Mouse (Mus musculus) limb, embryonic 12.5 days (tissue): Measurements from ENCODE around the gene Foxj2. TPM values are rescaled to one million over a fixed set of nuclear protein-coding genes. Genes with fewer than 3 reads are reported as not detected.

Experiments used
- ATAC-seq: fragments of 200-750 bp; cut with Nextera tagmentation; 2 replicates; pipeline ENCODE4 v1.8.0; 2017; ENCODE audit warnings: low read depth, moderate TSS enrichment; ENCODE audit not compliant: insufficient number of reproducible peaks, insufficient read depth, low FRiP score, low TSS enrichment
- H3K27ac ChIP-seq: fragments of 300-500 bp; sonication (generic); 2 replicates; pipeline ENCODE4 v1.5.1; 2016; ENCODE audit warnings: mild to moderate bottlenecking, moderate library complexity
- H3K27me3 ChIP-seq: fragments of 300-500 bp; sonication (generic); 2 replicates; pipeline ENCODE4 v1.6.1; 2016; ENCODE audit warnings: mild to moderate bottlenecking, moderate library complexity
- H3K36me3 ChIP-seq: fragments of 300-500 bp; sonication (generic); 2 replicates; pipeline ENCODE4 v1.6.1; 2016; ENCODE audit warnings: mild to moderate bottlenecking, moderate library complexity
- H3K4me1 ChIP-seq: fragments of 300-500 bp; sonication (generic); replicated peaks from 2 replicates; pipeline ENCODE4 v1.6.1; 2016
- H3K4me2 ChIP-seq: fragments of 300-500 bp; sonication (generic); 2 replicates; pipeline ENCODE4 v1.6.1; 2016; ENCODE audit warnings: mild to moderate bottlenecking, moderate library complexity
- H3K4me3 ChIP-seq: fragments of 300-500 bp; sonication (generic); replicated peaks from 2 replicates; pipeline ENCODE4 v1.5.1; 2016; ENCODE audit warnings: mild to moderate bottlenecking
- H3K9ac ChIP-seq: fragments of 300-500 bp; sonication (generic); replicated peaks from 2 replicates; pipeline ENCODE4 v1.6.1; 2016; ENCODE audit warnings: mild to moderate bottlenecking, moderate library complexity
- H3K9me3 ChIP-seq: fragments of 300-500 bp; sonication (generic); 2 replicates; pipeline ENCODE4 v1.6.1; 2016; ENCODE audit warnings: mild to moderate bottlenecking, moderate library complexity
- WGBS: fragments of 180-500 bp; shearing (Covaris S2); methylation state at CpG from one replicate; pipeline ENCODE4 v1.1.7; 2016; 5-methylcytosine and 5-hydroxymethylcytosine counted together
- polyA plus RNA-seq: library from polyadenylated mRNA; unstranded; fragments of >200 nt; fragmentation: Nextera tagmentation; extraction: Ambion mirVana; gene quantifications from 2 replicates; pipeline ENCODE4 v1.2.1, GENCODE M21; 2016

The Foxj2 gene
- polyA plus RNA-seq, 1 experiment from 2014 or later = 4.6 TPM

DNA sequence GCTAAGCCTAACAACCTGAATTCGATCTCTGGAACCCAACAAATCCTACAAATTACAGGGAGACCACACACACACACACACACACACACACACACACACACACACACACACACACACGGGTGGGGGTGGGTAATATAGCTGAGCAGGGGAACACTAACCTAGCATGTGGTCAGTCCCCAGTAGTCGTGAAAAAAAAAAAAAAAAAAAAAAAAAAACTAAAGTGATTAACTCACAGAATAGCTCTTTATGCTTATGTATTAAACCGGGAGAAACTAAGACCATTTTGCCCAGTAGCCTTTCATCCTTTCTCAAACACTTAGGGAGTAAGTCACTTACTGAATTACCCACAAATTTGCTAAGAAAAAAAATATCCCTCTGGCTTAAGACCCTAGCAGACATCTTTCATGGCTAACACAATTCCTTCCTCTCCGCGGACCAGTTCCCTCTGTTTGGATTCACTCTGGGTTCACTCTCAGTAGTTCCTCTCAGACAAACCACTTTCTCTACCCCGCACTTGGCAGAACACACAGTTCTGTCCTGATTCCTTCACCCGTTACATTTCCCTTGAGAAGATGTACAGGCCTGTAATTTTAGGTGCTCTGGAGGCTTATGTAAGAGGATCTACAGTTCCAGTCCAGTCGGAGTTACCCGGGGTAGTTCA lies 18.9 kb upstream of the Foxj2 start:
- Histone ChIP-seq H3K27ac (no peak overlapping the region), H3K9ac (peak overlapping the region; percentile 75; the same call in 1 of the 2 replicates), H3K9me3 (no peaks in the 10 kb centered on the region), H3K4me2 (peak overlapping the region; percentile 94), H3K36me3 (no peaks in the 10 kb centered on the region), H3K4me3 (peak overlapping the region; percentile 58), H3K27me3 (peaks cover 20% of the 10 kb centered on the region), H3K4me1 (no peaks in the 10 kb centered on the region)
- WGBS = 35% methylated on average over 10 of the region's 10 CpGs
- no peak; the same call in 1 of the 2 replicates for ATAC-seq

- H3K27me3 ChIP-seq = peaks cover 20% of the 10 kb centered on the region
- peak; percentile 50 for ATAC-seq
- no peaks in the 10 kb centered on the region for H3K36me3 ChIP-seq
- WGBS = 1% methylated on average over 46 of the region's 46 CpGs
- peak within 1 kb of the TSS; percentile 94 for H3K4me2 ChIP-seq
- peak within 1 kb of the TSS; percentile 58 for H3K4me3 ChIP-seq
- H3K27ac ChIP-seq = no peak within 1 kb of the TSS
- H3K4me1 ChIP-seq = no peaks in the 10 kb centered on the region
- peak within 1 kb of the TSS; percentile 75 for H3K9ac ChIP-seq
- H3K9me3 ChIP-seq = no peaks in the 10 kb centered on the region
Observed at GRCm38 (mm10) chr6:122801301-122801800, 18.4 kb upstream of the Foxj2 start, which contains the start of gene Slc2a3. Gene Slc2a3, minus strand, starts transcription at chr6:122801640.

DNA sequence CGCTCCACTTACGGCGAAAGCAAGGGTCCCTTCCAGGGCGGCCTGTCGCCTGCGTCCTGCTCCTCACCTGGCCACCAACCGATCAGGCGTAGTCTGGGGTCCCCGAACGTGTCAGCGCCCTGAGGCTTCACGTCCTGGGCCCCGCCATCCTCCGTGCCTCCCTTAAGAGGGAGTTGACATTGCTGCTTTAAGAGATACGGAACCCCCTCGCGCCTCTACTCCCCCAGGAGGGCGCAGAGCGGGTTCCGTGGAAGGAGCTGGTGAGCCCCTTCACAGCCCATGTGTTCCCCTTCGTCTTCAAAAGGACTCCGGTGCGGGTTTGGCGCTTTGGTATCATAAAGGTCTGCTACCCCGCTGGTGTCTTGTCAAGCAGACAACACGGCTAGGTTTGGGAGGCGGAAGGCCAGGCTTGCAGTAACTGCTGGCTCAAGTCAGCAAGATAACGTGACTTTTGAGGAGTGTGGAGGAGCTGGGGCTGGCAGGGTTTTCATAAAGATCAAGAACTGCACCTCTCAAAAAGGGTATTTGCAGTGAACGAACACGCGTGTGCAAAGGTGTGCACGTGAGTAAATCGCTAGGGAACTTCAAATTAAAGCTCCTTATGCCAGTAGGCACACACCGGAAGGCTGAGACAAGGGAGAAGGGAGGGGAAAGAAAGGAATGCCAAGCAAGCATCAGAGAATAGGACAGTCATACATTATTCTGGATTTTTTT lies 17.8 kb upstream of the Foxj2 start:
- no peaks in the 10 kb centered on the region for H3K4me1 ChIP-seq
- no peaks in the 10 kb centered on the region for H3K36me3 ChIP-seq
- H3K4me3 ChIP-seq = peak overlapping the region; percentile 58
- peak; percentile 27; the same call in 1 of the 2 replicates for ATAC-seq
- WGBS = 4% methylated on average over 34 of the region's 34 CpGs
- H3K4me2 ChIP-seq = peak overlapping the region; percentile 94
- peaks cover 20% of the 10 kb centered on the region for H3K27me3 ChIP-seq
- H3K9ac ChIP-seq = peak overlapping the region; percentile 75
- H3K9me3 ChIP-seq = no peaks in the 10 kb centered on the region
- no peak overlapping the region for H3K27ac ChIP-seq

DNA sequence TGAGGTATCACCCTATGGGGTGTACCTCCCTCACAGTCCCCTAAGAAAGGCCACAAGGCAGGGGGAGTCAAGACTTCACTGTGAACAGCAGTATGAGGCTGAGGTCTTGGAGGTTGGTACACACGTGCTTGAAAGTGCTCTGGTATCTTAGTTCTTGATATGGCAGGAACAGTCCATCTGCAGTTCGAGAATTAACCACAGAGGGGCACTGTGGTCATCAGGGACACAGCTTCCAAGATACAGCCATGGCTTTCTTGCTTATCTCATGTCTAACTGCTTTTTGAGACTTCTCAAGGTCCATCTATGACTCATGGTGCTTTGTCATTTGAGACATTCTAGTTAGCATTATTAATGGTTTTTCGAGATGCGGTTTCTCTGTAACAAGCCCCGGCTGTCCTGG lies 15.3 kb upstream of the Foxj2 start:
- Histone ChIP-seq H3K36me3 (no peaks in the 10 kb centered on the region), H3K4me2 (no peak overlapping the region), H3K4me1 (no peaks in the 10 kb centered on the region), H3K9me3 (no peaks in the 10 kb centered on the region), H3K9ac (no peak overlapping the region), H3K27me3 (peaks cover 20% of the 10 kb centered on the region), H3K27ac (no peak overlapping the region), H3K4me3 (no peak overlapping the region)
- no peak for ATAC-seq
- WGBS = 33% methylated on average over 5 of the region's 5 CpGs

DNA sequence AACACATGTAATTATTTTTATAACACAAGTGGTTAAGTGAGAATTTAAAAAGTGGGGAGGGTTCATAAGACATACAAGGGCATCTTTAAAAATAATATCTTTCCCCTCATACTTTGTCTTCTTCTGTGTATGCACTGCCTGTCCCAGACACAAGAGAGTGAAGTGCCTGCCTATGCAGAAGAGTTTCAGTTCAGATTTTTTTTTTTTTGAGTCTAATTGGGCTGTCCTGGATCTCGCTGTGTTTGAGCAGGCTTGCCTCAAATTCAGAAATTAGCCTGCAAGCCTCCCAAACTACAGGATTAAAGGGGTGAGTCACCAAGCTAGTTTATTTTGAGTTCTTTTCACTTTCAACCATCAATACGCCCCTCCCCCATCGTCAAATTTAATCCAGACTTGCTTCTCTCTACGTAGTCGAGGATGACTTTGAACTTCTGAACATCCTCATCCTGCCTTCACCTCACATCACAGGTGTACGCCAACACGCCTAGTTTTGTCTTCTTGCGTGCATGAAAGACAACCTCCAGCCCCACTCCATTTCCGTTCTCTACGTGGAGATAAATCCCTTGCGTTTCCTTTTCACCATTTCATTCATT lies 9.6 kb upstream of the Foxj2 start:
- ATAC-seq = no peak

GRCm38 (mm10) chr6:122810615-122811279 lies 9.0 kb upstream of the Foxj2 start:
- H3K27me3 ChIP-seq = no peaks in the 10 kb centered on the region
- WGBS = under 1% methylated on average over 30 of the region's 30 CpGs
- H3K36me3 ChIP-seq = no peaks in the 10 kb centered on the region
- peaks cover 6% of the 10 kb centered on the region for H3K4me1 ChIP-seq
- H3K4me3 ChIP-seq = peak overlapping the region; percentile 68
- ATAC-seq = peak; percentile 100
- H3K9me3 ChIP-seq = no peaks in the 10 kb centered on the region
- peak overlapping the region; percentile 63 for H3K4me2 ChIP-seq
- H3K9ac ChIP-seq = peak overlapping the region; percentile 85
- peak overlapping the region; percentile 100 for H3K27ac ChIP-seq

More for the DNA sequence above, 9.6 kb upstream of the Foxj2 start:
- peak overlapping the region; percentile 50 for H3K9ac ChIP-seq
- peak overlapping the region; percentile 68 for H3K4me3 ChIP-seq
- no peaks in the 10 kb centered on the region for H3K27me3 ChIP-seq
- peaks cover 6% of the 10 kb centered on the region for H3K4me1 ChIP-seq
- no peaks in the 10 kb centered on the region for H3K9me3 ChIP-seq
- WGBS = 1% methylated on average over 11 of the region's 11 CpGs
- H3K36me3 ChIP-seq = no peaks in the 10 kb centered on the region
- peak overlapping the region; percentile 100 for H3K27ac ChIP-seq
- H3K4me2 ChIP-seq = peak overlapping the region; percentile 63

- 1% methylated on average over 38 of the region's 38 CpGs for WGBS
- peak overlapping the region; percentile 85 for H3K9ac ChIP-seq
- no peaks in the 10 kb centered on the region for H3K9me3 ChIP-seq
- peak; percentile 95 for ATAC-seq
- peak overlapping the region; percentile 63 for H3K4me2 ChIP-seq
- peak overlapping the region; percentile 68 for H3K4me3 ChIP-seq
- H3K27ac ChIP-seq = peak overlapping the region; percentile 100
- peaks cover 6% of the 10 kb centered on the region for H3K4me1 ChIP-seq
- H3K27me3 ChIP-seq = no peaks in the 10 kb centered on the region
- H3K36me3 ChIP-seq = no peaks in the 10 kb centered on the region
Observed at GRCm38 (mm10) chr6:122811280-122811652, 8.4 kb upstream of the Foxj2 start.

DNA sequence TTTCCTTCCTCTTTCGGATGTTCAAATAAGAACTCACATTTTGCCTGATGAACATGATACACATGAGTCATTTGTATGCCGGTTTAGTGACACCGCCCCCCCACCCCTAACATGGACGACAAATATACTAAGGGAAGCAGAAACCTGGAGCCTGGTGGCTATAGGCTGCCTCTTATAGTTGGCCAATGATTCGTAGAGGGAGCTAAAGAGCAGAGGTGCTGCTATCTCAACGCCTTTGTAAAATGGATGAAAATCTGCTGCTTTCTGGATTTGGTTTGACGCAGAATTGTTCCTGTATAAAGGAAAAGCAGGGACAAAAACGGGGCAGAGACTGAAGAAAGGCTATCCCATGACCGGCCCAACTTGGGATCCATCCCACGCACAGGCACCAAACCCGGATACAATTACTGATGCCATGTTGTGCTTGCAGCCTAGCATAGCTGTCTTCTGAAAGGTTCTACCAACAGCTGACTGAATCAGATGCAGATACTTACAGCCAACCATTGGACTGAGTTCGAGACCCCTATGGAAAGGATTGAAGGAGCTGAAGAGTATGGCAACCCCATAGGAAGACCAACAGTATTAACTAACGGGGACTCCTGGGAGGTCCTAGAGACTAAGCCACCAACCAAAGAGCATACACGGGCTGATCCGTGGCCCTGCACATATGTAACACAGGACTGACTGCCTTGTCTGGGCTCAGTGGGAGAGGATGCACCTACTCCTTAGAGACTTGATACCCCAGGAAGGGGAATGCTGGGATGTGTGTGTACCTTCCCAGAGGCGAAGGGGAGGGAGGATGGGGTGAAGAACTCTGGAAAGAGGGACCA lies 7.7 kb upstream of the Foxj2 start:
- Histone ChIP-seq H3K4me3 (peak overlapping the region; percentile 68), H3K27ac (peak overlapping the region; percentile 100), H3K9me3 (no peaks in the 10 kb centered on the region), H3K4me1 (peaks cover 6% of the 10 kb centered on the region), H3K9ac (no peak overlapping the region; the same call in 1 of the 2 replicates), H3K4me2 (peak overlapping the region; percentile 63), H3K27me3 (no peaks in the 10 kb centered on the region), H3K36me3 (no peaks in the 10 kb centered on the region)
- peak; percentile 49; the same call in 1 of the 2 replicates for ATAC-seq
- WGBS = 27% methylated on average over 16 of the region's 16 CpGs

- peaks cover 6% of the 10 kb centered on the region for H3K4me1 ChIP-seq
- no peak overlapping the region for H3K4me3 ChIP-seq
- H3K9ac ChIP-seq = no peak overlapping the region
- no peaks in the 10 kb centered on the region for H3K27me3 ChIP-seq
- H3K36me3 ChIP-seq = no peaks in the 10 kb centered on the region
- no peak overlapping the region for H3K4me2 ChIP-seq
- H3K9me3 ChIP-seq = no peaks in the 10 kb centered on the region
- ATAC-seq = no peak
- no peak overlapping the region for H3K27ac ChIP-seq
- WGBS = 91% methylated on average over 4 of the region's 4 CpGs
Observed at GRCm38 (mm10) chr6:122812716-122813115, 7.0 kb upstream of the Foxj2 start.

DNA sequence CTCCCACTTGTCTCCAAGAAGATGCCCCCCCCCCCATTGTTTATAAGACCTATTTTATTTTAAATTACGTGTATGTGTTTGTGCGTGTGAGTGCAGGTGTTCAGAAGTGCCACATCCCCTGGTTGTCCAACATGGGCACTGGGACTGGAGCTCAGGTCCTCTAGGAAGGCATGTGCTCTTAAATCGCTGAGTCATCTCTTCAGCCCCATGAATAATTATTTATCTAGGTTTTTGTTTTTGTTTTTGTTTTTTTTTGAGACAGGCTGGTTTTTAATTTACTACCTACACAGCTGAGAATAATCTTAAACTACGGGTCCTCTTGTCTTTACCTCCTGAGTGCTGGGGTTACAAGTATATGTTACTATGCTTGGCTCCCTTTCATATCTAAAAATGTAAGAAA lies 6.1 kb upstream of the Foxj2 start:
- no peaks in the 10 kb centered on the region for H3K9me3 ChIP-seq
- no peak overlapping the region for H3K4me2 ChIP-seq
- no peaks in the 10 kb centered on the region for H3K36me3 ChIP-seq
- ATAC-seq = no peak
- H3K27ac ChIP-seq = no peak overlapping the region
- no peak overlapping the region for H3K4me3 ChIP-seq
- peaks cover 6% of the 10 kb centered on the region for H3K4me1 ChIP-seq
- H3K9ac ChIP-seq = no peak overlapping the region
- WGBS = 86% methylated on average over 4 of the region's 4 CpGs
- H3K27me3 ChIP-seq = no peaks in the 10 kb centered on the region
